Comparison of ENCODE assay signal across 9 mouse cellular contexts in genomic region chr19:57239176-57239784, GRCm38 (mm10).
A peak's percentile ranks its signal among the peaks of the same experiment; 100 is the strongest.
DNase-seq lines count a peak whose midpoint lies in the region; ATAC-seq and TF ChIP-seq lines count a peak whose summit lies in the region.
"Had no signal": no experiment of that assay in that cellular context is flagged by ENCODE, and none has a peak within 500 bp of the region (broad histone marks: within the 10 kb centered on the region; RNA-seq: fewer than 3 reads in every experiment).

No protein-coding gene starts in this region.

- TF ChIP-seq CTCF in heart, postnatal 0 days (IDR thresholded peaks at IDR 0.05; ENCODE audit: low read depth) = no peak

- H3K9me3 ChIP-seq in limb, embryonic 14.5 days (ENCODE audit: control insufficient read depth, low read length) = no peaks in the 10 kb centered on the region
- H3K9me3 ChIP-seq in limb, embryonic 10.5 days (replicated peaks) = no peaks in the 10 kb centered on the region
- H3K9me3 ChIP-seq in embryonic facial prominence, embryonic 15.5 days (replicated peaks) = no peaks in the 10 kb centered on the region
- no peaks in the 10 kb centered on the region for H3K9me3 ChIP-seq in heart, postnatal 0 days (replicated peaks; ENCODE audit: control insufficient read depth, low read length)
- no peaks in the 10 kb centered on the region for H3K9me3 ChIP-seq in hindbrain, embryonic 12.5 days (replicated peaks)
- H3K9me3 ChIP-seq: limb, embryonic 13.5 days had no signal

- TF ChIP-seq POLR2A in limb, embryonic 14.5 days (IDR thresholded peaks at IDR 0.05; ENCODE audit: borderline replicate concordance, extremely low read depth, insufficient read depth, insufficient read length) = no peak

- WGBS in limb, embryonic 14.5 days = 55% methylated on average over 11 of the region's 11 CpGs
- 86% methylated on average over 11 of the region's 11 CpGs for WGBS in limb, embryonic 10.5 days
- WGBS in embryonic facial prominence, embryonic 15.5 days = 42% methylated on average over 11 of the region's 11 CpGs
- WGBS in heart, postnatal 0 days = 42% methylated on average over 11 of the region's 11 CpGs
- WGBS in hindbrain, embryonic 12.5 days = 77% methylated on average over 11 of the region's 11 CpGs

- no peak for TF ChIP-seq EP300 in heart, postnatal 0 days (IDR thresholded peaks at IDR 0.05; ENCODE audit: low read depth)

- no peaks in the 10 kb centered on the region for H3K27me3 ChIP-seq in limb, embryonic 14.5 days (ENCODE audit: control insufficient read depth, insufficient read depth, low read length)
- no peaks in the 10 kb centered on the region for H3K27me3 ChIP-seq in limb, embryonic 10.5 days (ENCODE audit: low read depth, poor library complexity, severe bottlenecking)
- no peaks in the 10 kb centered on the region for H3K27me3 ChIP-seq in embryonic facial prominence, embryonic 15.5 days
- no peaks in the 10 kb centered on the region for H3K27me3 ChIP-seq in heart, postnatal 0 days (ENCODE audit: control insufficient read depth, insufficient read depth, low read length)
- H3K27me3 ChIP-seq in hindbrain, embryonic 12.5 days = no peaks in the 10 kb centered on the region

- no peak overlapping the region for H3K4me3 ChIP-seq in limb, embryonic 14.5 days (replicated peaks; ENCODE audit: low read length)
- no peak overlapping the region for H3K4me3 ChIP-seq in limb, embryonic 10.5 days
- H3K4me3 ChIP-seq in embryonic facial prominence, embryonic 15.5 days (replicated peaks) = no peak overlapping the region
- no peak overlapping the region for H3K4me3 ChIP-seq in heart, postnatal 0 days (ENCODE audit: low read depth, low read length)
- no peak overlapping the region for H3K4me3 ChIP-seq in hindbrain, embryonic 12.5 days
- H3K4me3 ChIP-seq: limb, embryonic 13.5 days had no signal

- H3K4me1 ChIP-seq in limb, embryonic 14.5 days (ENCODE audit: control insufficient read depth, insufficient read depth, low read length) = peaks cover 36% of the 10 kb centered on the region
- peaks cover 16% of the 10 kb centered on the region for H3K4me1 ChIP-seq in limb, embryonic 10.5 days
- H3K4me1 ChIP-seq in embryonic facial prominence, embryonic 15.5 days = peaks cover 35% of the 10 kb centered on the region
- peaks cover 39% of the 10 kb centered on the region for H3K4me1 ChIP-seq in heart, postnatal 0 days (ENCODE audit: control insufficient read depth, insufficient read depth)
- peaks cover under 1% of the 10 kb centered on the region; the same call in 1 of the 2 replicates for H3K4me1 ChIP-seq in hindbrain, embryonic 12.5 days

- H3K36me3 ChIP-seq in limb, embryonic 14.5 days (ENCODE audit: control insufficient read depth, insufficient read depth, low read length) = no peaks in the 10 kb centered on the region
- H3K36me3 ChIP-seq in limb, embryonic 10.5 days = no peaks in the 10 kb centered on the region
- no peaks in the 10 kb centered on the region for H3K36me3 ChIP-seq in embryonic facial prominence, embryonic 15.5 days
- no peaks in the 10 kb centered on the region for H3K36me3 ChIP-seq in heart, postnatal 0 days (replicated peaks; ENCODE audit: control insufficient read depth, insufficient read depth, low read length)
- H3K36me3 ChIP-seq in hindbrain, embryonic 12.5 days = no peaks in the 10 kb centered on the region
- H3K36me3 ChIP-seq: limb, embryonic 13.5 days had no signal

- H3K27ac ChIP-seq in limb, embryonic 14.5 days (replicated peaks; ENCODE audit: low read depth, low read length) = no peak overlapping the region
- H3K27ac ChIP-seq in limb, embryonic 10.5 days = no peak overlapping the region
- H3K27ac ChIP-seq in embryonic facial prominence, embryonic 15.5 days (replicated peaks) = peak overlapping the region; percentile 55
- H3K27ac ChIP-seq in heart, postnatal 0 days (ENCODE audit: low read depth) = peak overlapping the region; percentile 47; the same call in 1 of the 2 replicates
- no peak overlapping the region for H3K27ac ChIP-seq in hindbrain, embryonic 12.5 days
- H3K27ac ChIP-seq: limb, embryonic 13.5 days had no signal

- DNase-seq in limb, embryonic 14.5 days (ENCODE audit: low spot score) = peak; percentile 37
- no peak for DNase-seq in limb, embryonic 10.5 days (ENCODE audit: low spot score)
- DNase-seq in heart, postnatal 0 days (ENCODE audit: low spot score) = peak; percentile 20
- DNase-seq in left cerebral cortex, adult 8-10 months (ENCODE audit: low spot score in 2 of 2) = peak; percentile 43 to 83
- DNase-seq in right cerebral cortex, postnatal 10 days (ENCODE audit: low spot score in 2 of 2) = peak; percentile 80 to 81
- DNase-seq in thymus, adult 18-20 months = no peak

- H3K4me2 ChIP-seq in limb, embryonic 14.5 days (replicated peaks; ENCODE audit: low read depth, low read length, severe bottlenecking) = no peak overlapping the region
- H3K4me2 ChIP-seq in embryonic facial prominence, embryonic 15.5 days (replicated peaks) = peak overlapping the region; percentile 21; the same call in 1 of the 2 replicates
- H3K4me2 ChIP-seq in heart, postnatal 0 days (ENCODE audit: low read depth, low read length) = peak overlapping the region; percentile 39
- no peak overlapping the region for H3K4me2 ChIP-seq in hindbrain, embryonic 12.5 days (replicated peaks)
- H3K4me2 ChIP-seq: limb, embryonic 13.5 days had no signal

- no peak for ATAC-seq in limb, embryonic 14.5 days (ENCODE audit: low FRiP score, low read depth)
- ATAC-seq in embryonic facial prominence, embryonic 15.5 days (ENCODE audit: insufficient number of reproducible peaks, low FRiP score, low TSS enrichment, low read depth) = no peak
- no peak for ATAC-seq in heart, postnatal 0 days (ENCODE audit: insufficient read depth, low read depth)
- no peak for ATAC-seq in hindbrain, embryonic 12.5 days (ENCODE audit: low FRiP score)

- no peak overlapping the region for H3K9ac ChIP-seq in limb, embryonic 14.5 days (ENCODE audit: low read depth, low read length, severe bottlenecking)
- no peak overlapping the region for H3K9ac ChIP-seq in embryonic facial prominence, embryonic 15.5 days
- no peak overlapping the region for H3K9ac ChIP-seq in heart, postnatal 0 days (replicated peaks; ENCODE audit: low read depth, low read length)
- no peak overlapping the region for H3K9ac ChIP-seq in hindbrain, embryonic 12.5 days
- H3K9ac ChIP-seq: limb, embryonic 13.5 days had no signal

Comparison
In these comparisons a context has a peak if more than half of its experiments do, and no peak if none do; other contexts are left out.
1. DNase-seq: peak in limb, embryonic 14.5 days (single experiment), heart, postnatal 0 days (single experiment), left cerebral cortex, adult 8-10 months (2 of 2) and right cerebral cortex, postnatal 10 days (2 of 2); none in limb, embryonic 10.5 days (single experiment) and thymus, adult 18-20 months (0 of 2).
2. H3K27ac ChIP-seq: peak in embryonic facial prominence, embryonic 15.5 days (single experiment) and heart, postnatal 0 days (single experiment); none in limb, embryonic 14.5 days (single experiment), limb, embryonic 10.5 days (single experiment) and hindbrain, embryonic 12.5 days (single experiment).
3. H3K4me2 ChIP-seq: peak in embryonic facial prominence, embryonic 15.5 days (single experiment) and heart, postnatal 0 days (single experiment); none in limb, embryonic 14.5 days (single experiment) and hindbrain, embryonic 12.5 days (single experiment).